Mouse (Mus musculus) neural tube, embryonic 12.5 days (tissue): ENCODE data around the gene Pdzd4. TPM values are rescaled to one million over a fixed set of nuclear protein-coding genes. Genes with fewer than 3 reads are reported as not detected.
A peak's percentile ranks its signal among the peaks of the same experiment; 100 is the strongest.

Experiments used
- ATAC-seq: fragments of 200-750 bp; cut with Nextera tagmentation; 2 replicates; pipeline ENCODE4 v1.8.0; 2017; ENCODE audit warnings: low read depth, mild to moderate bottlenecking, moderate TSS enrichment, moderate library complexity; ENCODE audit not compliant: low FRiP score
- H3K27ac ChIP-seq: fragments of 300-500 bp; sonication (generic); 2 replicates; pipeline ENCODE4 v1.5.1; 2016
- H3K27me3 ChIP-seq: fragments of 300-500 bp; sonication (generic); replicated peaks from 2 replicates; pipeline ENCODE4 v1.6.1; 2016; ENCODE audit warnings: mild to moderate bottlenecking
- H3K36me3 ChIP-seq: fragments of 300-500 bp; sonication (generic); 2 replicates; pipeline ENCODE4 v1.6.1; 2016; ENCODE audit warnings: mild to moderate bottlenecking
- H3K4me1 ChIP-seq: fragments of 300-500 bp; sonication (generic); 2 replicates; pipeline ENCODE4 v1.6.1; 2016
- H3K4me2 ChIP-seq: fragments of 300-500 bp; sonication (generic); replicated peaks from 2 replicates; pipeline ENCODE4 v1.6.1; 2016; ENCODE audit warnings: mild to moderate bottlenecking
- H3K4me3 ChIP-seq: fragments of 300-500 bp; sonication (generic); 2 replicates; pipeline ENCODE4 v1.5.1; 2016
- H3K9ac ChIP-seq: fragments of 300-500 bp; sonication (generic); 2 replicates; pipeline ENCODE4 v1.6.1; 2016; ENCODE audit warnings: mild to moderate bottlenecking
- H3K9me3 ChIP-seq: fragments of 300-500 bp; sonication (generic); 2 replicates; pipeline ENCODE4 v1.6.1; 2016; ENCODE audit warnings: mild to moderate bottlenecking
- WGBS: fragments of 180-500 bp; shearing (Covaris S2); methylation state at CpG from one replicate; pipeline ENCODE4 v1.1.7; 2016; 5-methylcytosine and 5-hydroxymethylcytosine counted together
- polyA plus RNA-seq: library from polyadenylated mRNA; unstranded; fragments of >200 nt; fragmentation: Nextera tagmentation; extraction: Ambion mirVana; gene quantifications from 2 replicates; pipeline ENCODE4 v1.2.1, GENCODE M21; 2016

Gene Pdzd4
- polyA plus RNA-seq, 1 experiment from 2014 or later, result 2.7 TPM

DNA sequence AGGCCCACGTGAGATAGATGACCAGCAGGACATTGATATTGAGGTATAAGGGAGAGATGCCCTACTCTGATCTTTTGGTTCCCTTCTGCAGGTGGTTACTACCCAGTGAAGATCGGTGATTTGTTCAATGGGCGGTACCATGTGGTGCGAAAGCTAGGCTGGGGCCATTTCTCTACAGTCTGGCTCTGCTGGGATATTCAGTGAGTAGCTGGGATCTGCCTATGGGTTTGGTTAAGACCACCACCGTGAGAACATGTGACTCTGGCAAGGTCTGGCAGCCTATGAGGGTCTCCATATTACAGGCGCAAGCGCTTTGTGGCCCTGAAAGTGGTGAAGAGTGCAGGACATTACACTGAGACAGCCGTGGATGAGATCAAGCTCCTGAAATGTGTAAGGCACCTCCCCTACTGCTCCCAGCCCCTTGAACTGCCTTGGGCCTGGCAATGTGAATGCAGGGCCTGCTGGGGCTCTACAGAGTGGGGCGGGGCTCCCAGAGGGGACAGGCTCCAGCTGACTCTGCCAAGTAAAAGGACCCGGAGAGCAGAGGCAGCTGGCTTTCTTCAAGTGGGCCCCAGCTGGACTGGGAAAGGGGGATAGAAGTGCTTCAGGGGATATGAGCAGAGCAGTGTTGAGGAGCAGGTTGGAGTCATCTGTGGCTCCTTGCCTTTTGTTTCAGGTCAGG, 49.8 kb downstream of the Pdzd4 start:
- H3K9ac ChIP-seq, result no peak overlapping the region
- ATAC-seq, result peak; percentile 58
- no peak overlapping the region for H3K4me3 ChIP-seq
- H3K4me1 ChIP-seq, result 0 out of 2 replicates have a peak, but pooled peaks cover 8% of the 10 kb centered on the region
- H3K36me3 ChIP-seq, result peaks cover 24% of the 10 kb centered on the region
- no peak overlapping the region for H3K27ac ChIP-seq
- no peaks in the 10 kb centered on the region for H3K9me3 ChIP-seq
- WGBS, result 72% methylated on average over 10 of the region's 10 CpGs
- no peak overlapping the region for H3K4me2 ChIP-seq
- no peaks in the 10 kb centered on the region for H3K27me3 ChIP-seq

DNA sequence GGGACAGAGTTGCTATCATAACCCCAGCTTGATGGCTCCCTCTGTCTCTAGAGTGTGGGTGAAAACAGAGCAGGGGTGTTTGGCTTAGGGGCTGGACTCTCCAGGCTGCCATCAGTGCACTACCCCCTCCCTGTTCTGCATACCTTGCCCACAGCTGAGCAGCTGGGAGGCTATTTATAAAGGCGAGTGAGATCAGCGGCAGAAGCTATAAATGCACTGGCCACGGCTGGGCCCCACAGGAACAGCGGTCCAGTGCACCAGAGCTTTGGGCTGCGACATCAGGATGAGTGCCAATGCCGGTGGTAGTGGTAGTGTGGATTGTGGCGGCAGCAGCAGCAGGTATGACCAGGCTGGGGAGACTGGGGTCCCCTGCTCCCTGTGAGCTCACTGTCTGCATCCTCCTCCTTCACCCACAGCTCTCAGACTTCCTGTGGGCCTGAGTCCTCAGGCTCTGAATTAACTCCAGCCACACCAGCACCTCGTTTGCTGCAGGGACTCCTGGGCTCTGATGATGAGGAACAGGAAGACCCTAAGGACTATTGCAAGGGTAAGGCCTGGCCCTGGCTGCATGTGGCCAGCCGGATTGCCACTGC, 50.5 kb downstream of the Pdzd4 start, which contains the start of gene Srpk3:
TSS of gene Srpk3 (plus strand) at position 238 of the 593 bp plus-strand sequence.
- Histone ChIP-seq H3K4me3 (no peak within 1 kb of the TSS), H3K9ac (no peak within 1 kb of the TSS), H3K36me3 (peaks cover 17% of the 10 kb centered on the region), H3K27me3 (no peaks in the 10 kb centered on the region), H3K27ac (no peak within 1 kb of the TSS), H3K4me2 (no peak within 1 kb of the TSS), H3K9me3 (no peaks in the 10 kb centered on the region), H3K4me1 (0 out of 2 replicates have a peak, but pooled peaks cover 8% of the 10 kb centered on the region)
- ATAC-seq, result peak; percentile 38; the same call in 1 of the 2 replicates
- 61% methylated on average over 9 of the region's 9 CpGs for WGBS

- H3K4me1 ChIP-seq, result no peaks in the 10 kb centered on the region
- H3K27me3 ChIP-seq, result no peaks in the 10 kb centered on the region
- no peaks in the 10 kb centered on the region for H3K9me3 ChIP-seq
- no peak overlapping the region for H3K27ac ChIP-seq
- H3K4me2 ChIP-seq, result no peak overlapping the region
- H3K36me3 ChIP-seq, result no peaks in the 10 kb centered on the region
- no peak overlapping the region for H3K4me3 ChIP-seq
- ATAC-seq, result no peak
- WGBS, result 52% methylated on average over 9 of the region's 9 CpGs
- no peak overlapping the region for H3K9ac ChIP-seq
Observed at GRCm38 (mm10) chrX:73767267-73767666, 57.5 kb downstream of the Pdzd4 start.

GRCm38 (mm10) chrX:73765311-73765710, 59.5 kb downstream of the Pdzd4 start:
- no peaks in the 10 kb centered on the region for H3K4me1 ChIP-seq
- H3K9ac ChIP-seq, result no peak overlapping the region
- no peak for ATAC-seq
- no peak overlapping the region for H3K27ac ChIP-seq
- no peak overlapping the region for H3K4me3 ChIP-seq
- no peaks in the 10 kb centered on the region for H3K27me3 ChIP-seq
- no peaks in the 10 kb centered on the region for H3K36me3 ChIP-seq
- 67% methylated on average over 1 of the region's 1 CpGs for WGBS
- H3K4me2 ChIP-seq, result no peak overlapping the region
- no peaks in the 10 kb centered on the region for H3K9me3 ChIP-seq

- no peaks in the 10 kb centered on the region for H3K27me3 ChIP-seq
- H3K4me3 ChIP-seq, result no peak overlapping the region
- H3K9ac ChIP-seq, result no peak overlapping the region
- no peak overlapping the region for H3K27ac ChIP-seq
- ATAC-seq, result no peak
- 82% methylated on average over 13 of the region's 13 CpGs for WGBS
- no peaks in the 10 kb centered on the region for H3K9me3 ChIP-seq
- no peaks in the 10 kb centered on the region for H3K36me3 ChIP-seq
- H3K4me2 ChIP-seq, result no peak overlapping the region
- no peaks in the 10 kb centered on the region for H3K4me1 ChIP-seq
Observed at GRCm38 (mm10) chrX:73758611-73759290, 66.0 kb downstream of the Pdzd4 start.

- ATAC-seq, result no peak
- Histone ChIP-seq H3K9me3 (no peaks in the 10 kb centered on the region), H3K27me3 (no peaks in the 10 kb centered on the region), H3K4me2 (no peak within 1 kb of the TSS), H3K9ac (no peak within 1 kb of the TSS), H3K36me3 (no peaks in the 10 kb centered on the region), H3K4me3 (no peak within 1 kb of the TSS), H3K27ac (no peak within 1 kb of the TSS), H3K4me1 (no peaks in the 10 kb centered on the region)
- WGBS, result 73% methylated on average over 4 of the region's 5 CpGs
Observed at GRCm38 (mm10) chrX:73756334-73757140, 68.2 kb downstream of the Pdzd4 start, which contains the start of gene Plxnb3. TSS of gene Plxnb3 (plus strand) at chrX:73757090.

DNA sequence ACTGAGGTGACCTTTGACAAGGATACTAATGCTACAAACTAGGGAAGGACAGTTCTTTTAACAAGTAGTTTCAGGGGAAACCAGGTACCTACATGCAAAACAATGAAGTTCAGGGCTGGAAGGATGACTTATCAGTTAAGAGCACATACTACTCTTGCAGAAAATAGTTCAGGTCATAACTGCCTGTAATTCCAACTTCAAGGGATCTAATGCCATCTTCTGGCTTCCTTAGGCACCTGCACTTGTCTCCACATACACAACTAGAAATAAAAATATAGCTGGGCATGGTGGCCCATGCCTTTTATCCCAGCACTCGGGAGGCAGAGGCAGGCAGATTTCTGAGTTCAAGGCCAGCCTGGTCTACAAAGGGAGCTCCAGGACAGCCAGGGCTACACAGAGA, 75.8 kb downstream of the Pdzd4 start:
- H3K36me3 ChIP-seq, result no peaks in the 10 kb centered on the region
- 93% methylated on average over 1 of the region's 1 CpGs for WGBS
- no peak overlapping the region for H3K4me3 ChIP-seq
- H3K4me1 ChIP-seq, result no peaks in the 10 kb centered on the region
- H3K9me3 ChIP-seq, result no peaks in the 10 kb centered on the region
- ATAC-seq, result no peak
- H3K27ac ChIP-seq, result no peak overlapping the region
- no peaks in the 10 kb centered on the region for H3K27me3 ChIP-seq
- no peak overlapping the region for H3K9ac ChIP-seq
- no peak overlapping the region for H3K4me2 ChIP-seq

DNA sequence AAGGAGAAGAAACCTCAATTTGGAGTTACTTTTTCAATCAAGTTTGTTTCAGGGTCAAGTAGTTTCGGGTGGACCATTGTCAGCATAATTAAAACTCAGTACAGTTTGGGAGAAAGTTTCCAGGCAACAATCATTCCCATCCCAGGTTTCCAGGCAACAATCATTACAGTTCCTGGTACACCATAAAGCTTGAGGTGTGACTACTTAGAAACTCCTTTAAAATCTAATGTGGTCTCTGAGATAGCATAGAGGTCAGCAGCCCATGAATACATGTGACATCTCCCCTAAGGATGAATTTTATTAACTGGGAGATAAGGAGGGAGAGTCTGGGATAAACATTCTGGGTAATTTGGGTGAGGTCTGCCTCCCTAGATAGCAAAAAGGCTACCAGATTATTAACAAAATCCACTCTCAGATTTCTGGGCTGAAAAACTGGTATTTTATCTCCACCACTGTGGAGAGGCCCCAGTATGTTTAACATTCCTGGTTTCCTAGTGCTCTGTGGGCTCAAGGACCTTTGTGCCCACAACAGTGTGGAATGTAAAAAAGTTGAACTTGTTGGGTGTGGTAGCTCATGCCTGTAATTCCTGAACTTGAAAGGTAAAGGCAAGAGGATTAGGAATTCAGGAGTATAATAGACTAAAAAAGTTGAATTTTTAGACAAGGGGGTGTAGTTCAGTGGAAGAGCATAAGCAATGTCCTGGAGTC, 79.8 kb downstream of the Pdzd4 start:
- Histone ChIP-seq H3K9me3 (no peaks in the 10 kb centered on the region), H3K9ac (no peak overlapping the region), H3K36me3 (no peaks in the 10 kb centered on the region), H3K4me2 (no peak overlapping the region), H3K27me3 (no peaks in the 10 kb centered on the region), H3K4me3 (no peak overlapping the region), H3K4me1 (no peaks in the 10 kb centered on the region), H3K27ac (no peak overlapping the region)
- no peak for ATAC-seq
- WGBS, result 75% methylated on average over 1 of the region's 1 CpGs

Other genes with a start within 250 kb of the Pdzd4 start
- 5.2 and 6.4 TPM in 2 replicates for gene Dusp9, start 185.6 kb downstream of the Pdzd4 start, polyA plus RNA-seq
- 35.2 and 37.8 TPM in 2 replicates for gene Pnck, start 164.9 kb downstream of the Pdzd4 start, polyA plus RNA-seq
- 6.7 and 7.9 TPM in 2 replicates for gene Slc6a8, start 151.8 kb downstream of the Pdzd4 start, polyA plus RNA-seq
- gene Bcap31, start 108.8 kb downstream of the Pdzd4 start, polyA plus RNA-seq, result 124 and 129 TPM in 2 replicates
- 11.5 and 12.0 TPM in 2 replicates for gene Abcd1, start 108.4 kb downstream of the Pdzd4 start, polyA plus RNA-seq
- 0.37 and 0.57 TPM in 2 replicates for gene Plxnb3, start 67.9 kb downstream of the Pdzd4 start, polyA plus RNA-seq
- 5.2 and 7.0 TPM in 2 replicates for gene Srpk3, start 50.6 kb downstream of the Pdzd4 start, polyA plus RNA-seq
- 167 and 181 TPM in 2 replicates for gene Idh3g, start 38.1 kb downstream of the Pdzd4 start, polyA plus RNA-seq
- 121 and 128 TPM in 2 replicates for gene Ssr4, start 37.9 kb downstream of the Pdzd4 start, polyA plus RNA-seq
- 0.08 TPM in 1 of 2 replicates, not detected in the other for gene Avpr2, start 67.1 kb upstream of the Pdzd4 start, polyA plus RNA-seq
- gene L1cam, start 71.1 kb upstream of the Pdzd4 start, polyA plus RNA-seq, result 46.2 and 67.5 TPM in 2 replicates
- 2.4 and 3.1 TPM in 2 replicates for gene Arhgap4, start 96.9 kb upstream of the Pdzd4 start, polyA plus RNA-seq
- gene Naa10, start 97.0 kb upstream of the Pdzd4 start, polyA plus RNA-seq, result 112 and 114 TPM in 2 replicates
- gene Renbp, start 105.9 kb upstream of the Pdzd4 start, polyA plus RNA-seq, result 16.9 and 17.6 TPM in 2 replicates
- 66.0 and 67.8 TPM in 2 replicates for gene Hcfc1, start 141.4 kb upstream of the Pdzd4 start, polyA plus RNA-seq
- 48.2 and 51.2 TPM in 2 replicates for gene Irak1, start 198.9 kb upstream of the Pdzd4 start, polyA plus RNA-seq